Mouse (Mus musculus) C2C12 (cell line): ENCODE results near the gene Tmeff2. TPM values are rescaled to one million over a fixed set of nuclear protein-coding genes. Genes with fewer than 3 reads are reported as not detected.

Source experiments
- H3K27me3 ChIP-seq: one replicate; pipeline ENCODE4 v1.6.1; 2011; ENCODE audit not compliant: control insufficient read depth, insufficient read depth, insufficient read length
- H3K36me3 ChIP-seq: one replicate; pipeline ENCODE4 v1.6.1; 2011; ENCODE audit not compliant: control insufficient read depth, insufficient read depth
- H3K4me3 ChIP-seq: one replicate; pipeline ENCODE4 v1.5.1; 2011; ENCODE audit warnings: mild to moderate bottlenecking, control low read depth; ENCODE audit not compliant: poor library complexity, insufficient read depth, severe bottlenecking
- H3K79me2 ChIP-seq: one replicate; pipeline ENCODE4 v1.6.1; 2011; ENCODE audit not compliant: control insufficient read depth, insufficient read depth
- H3K79me3 ChIP-seq: one replicate; pipeline ENCODE4 v1.6.1; 2011; ENCODE audit warnings: low read depth, control low read depth
- H3ac ChIP-seq: one replicate; pipeline ENCODE3; 2011; ENCODE audit warnings: low read depth; ENCODE audit not compliant: control insufficient read depth, insufficient read length
- CEBPB ChIP-seq: IDR thresholded peaks from one replicate; pipeline ENCODE4 v1.6.1; 2011; ENCODE audit warnings: low read depth, mild to moderate bottlenecking, control low read depth, moderate library complexity
- CTCF ChIP-seq: IDR thresholded peaks from one replicate; pipeline ENCODE4 v1.5.1; 2011; ENCODE audit not compliant: control insufficient read depth, insufficient read depth, insufficient read length
- FOSL1 ChIP-seq: IDR thresholded peaks from one replicate; pipeline ENCODE4 v1.8.0; 2011; ENCODE audit warnings: mild to moderate bottlenecking, low read length; ENCODE audit not compliant: poor library complexity, insufficient read depth, severe bottlenecking
- MAX ChIP-seq: IDR thresholded peaks from one replicate; pipeline ENCODE4 v1.6.1; 2011; ENCODE audit warnings: mild to moderate bottlenecking, control low read depth
- MYOD1 ChIP-seq: IDR thresholded peaks from one replicate; pipeline ENCODE4 v1.6.1; 2011; ENCODE audit warnings: low read depth; ENCODE audit not compliant: control insufficient read depth, insufficient read length
- MYOG ChIP-seq: IDR thresholded peaks from one replicate; pipeline ENCODE4 v1.6.1; 2011; ENCODE audit not compliant: control insufficient read depth, insufficient read length; ENCODE audit errors: extremely low read depth
- USF1 ChIP-seq: IDR thresholded peaks from one replicate; pipeline ENCODE4 v1.6.1; 2011; ENCODE audit warnings: low read depth, mild to moderate bottlenecking, control low read depth, moderate library complexity
- polyA plus RNA-seq: library from polyadenylated mRNA; unstranded; fragments of >200 nt; fragmentation: generic; extraction: Trizol; gene quantifications from one replicate; pipeline ENCODE4 v1.2.1, GENCODE M21; 2012; ENCODE audit warnings: missing spikeins

The Tmeff2 gene
- polyA plus RNA-seq, 1 experiment = 2.4 TPM

- Histone ChIP-seq H3K36me3 (no peaks in the 10 kb centered on the region), H3K4me3 (no peak overlapping the region), H3K27me3 (no peaks in the 10 kb centered on the region), H3K79me3 (no peaks in the 10 kb centered on the region), H3ac (no peak overlapping the region), H3K79me2 (no peaks in the 10 kb centered on the region)
- TF ChIP-seq MYOG = no peak
- no peak for TF ChIP-seq USF1
- no peak for TF ChIP-seq CTCF
- TF ChIP-seq FOSL1 = no peak
- TF ChIP-seq CEBPB = no peak
Observed at GRCm38 (mm10) chr1:51152856-51153255, 252.4 kb downstream of the Tmeff2 start.

GRCm38 (mm10) chr1:51184276-51184675, 283.8 kb downstream of the Tmeff2 start:
- Histone ChIP-seq H3ac (no peak overlapping the region), H3K79me2 (no peaks in the 10 kb centered on the region), H3K79me3 (no peaks in the 10 kb centered on the region), H3K27me3 (no peaks in the 10 kb centered on the region), H3K36me3 (no peaks in the 10 kb centered on the region), H3K4me3 (no peak overlapping the region)
- TF ChIP-seq CTCF (no peak), MYOD1 (no peak), CEBPB (no peak)

- no peak for TF ChIP-seq MAX
- no peak for TF ChIP-seq USF1
- TF ChIP-seq MYOD1 = no peak
- TF ChIP-seq CTCF = no peak
- TF ChIP-seq FOSL1 = no peak
- no peak for TF ChIP-seq MYOG
- TF ChIP-seq CEBPB = no peak
- H3K27me3 ChIP-seq = no peaks in the 10 kb centered on the region
Observed at GRCm38 (mm10) chr1:51189008-51189407, 288.6 kb downstream of the Tmeff2 start.

GRCm38 (mm10) chr1:51191253-51191652, 290.8 kb downstream of the Tmeff2 start:
- Histone ChIP-seq H3K27me3 (no peaks in the 10 kb centered on the region), H3K79me2 (no peaks in the 10 kb centered on the region), H3K79me3 (no peaks in the 10 kb centered on the region), H3K36me3 (no peaks in the 10 kb centered on the region), H3K4me3 (no peak overlapping the region), H3ac (no peak overlapping the region)
- no peak for TF ChIP-seq MYOD1
- no peak for TF ChIP-seq CEBPB
- TF ChIP-seq MYOG = no peak
- no peak for TF ChIP-seq MAX
- no peak for TF ChIP-seq USF1
- no peak for TF ChIP-seq FOSL1
- TF ChIP-seq CTCF = no peak

More at GRCm38 (mm10) chr1:51189008-51189407, 288.6 kb downstream of the Tmeff2 start:
- Histone ChIP-seq H3ac (no peak overlapping the region), H3K79me3 (no peaks in the 10 kb centered on the region), H3K79me2 (no peaks in the 10 kb centered on the region), H3K36me3 (no peaks in the 10 kb centered on the region), H3K4me3 (no peak overlapping the region)

GRCm38 (mm10) chr1:51191872-51192613, 291.6 kb downstream of the Tmeff2 start:
- Histone ChIP-seq H3K36me3 (no peaks in the 10 kb centered on the region), H3K4me3 (no peak overlapping the region), H3ac (no peak overlapping the region), H3K27me3 (no peaks in the 10 kb centered on the region), H3K79me2 (no peaks in the 10 kb centered on the region), H3K79me3 (no peaks in the 10 kb centered on the region)
- no peak for TF ChIP-seq MYOG
- TF ChIP-seq USF1 = no peak
- TF ChIP-seq FOSL1 = no peak
- no peak for TF ChIP-seq MYOD1
- TF ChIP-seq CTCF = no peak
- TF ChIP-seq CEBPB = no peak
- no peak for TF ChIP-seq MAX

- no peak overlapping the region for H3ac ChIP-seq
- H3K79me2 ChIP-seq = no peaks in the 10 kb centered on the region
- H3K36me3 ChIP-seq = no peaks in the 10 kb centered on the region
- no peak overlapping the region for H3K4me3 ChIP-seq
- H3K79me3 ChIP-seq = no peaks in the 10 kb centered on the region
- no peaks in the 10 kb centered on the region for H3K27me3 ChIP-seq
- TF ChIP-seq MYOD1 (no peak), MAX (no peak), FOSL1 (no peak), CEBPB (no peak), USF1 (no peak), CTCF (no peak), MYOG (no peak)
Observed at GRCm38 (mm10) chr1:51199088-51199830, 298.8 kb downstream of the Tmeff2 start.
